Mouse (Mus musculus): Measurements from ENCODE around the gene Gm5152. TPM values are rescaled to one million over a fixed set of nuclear protein-coding genes. Genes with fewer than 3 reads are reported as not detected.
"Not testable (repeated sequence)": the region's sequence is repeated elsewhere in the genome, so short reads cannot be mapped to it uniquely, and the experiment has no call there.

The Gm5152 gene
- not detected in 2 replicates for polyA plus RNA-seq (2015; fragmentation: Nextera tagmentation; extraction: Ambion mirVana)

- not testable (repeated sequence) for H3K9ac ChIP-seq (ENCODE audit: low read length); ATAC-seq (ENCODE audit: low read depth); H3K27ac ChIP-seq (ENCODE audit: low read length); H3K27me3 ChIP-seq (ENCODE audit: control insufficient read depth, insufficient read depth, low read depth, low read length); H3K4me1 ChIP-seq (replicated peaks; ENCODE audit: control insufficient read depth, insufficient read depth, low read length); H3K9me3 ChIP-seq (ENCODE audit: control insufficient read depth, low read length); H3K4me3 ChIP-seq (ENCODE audit: low read length); H3K36me3 ChIP-seq (ENCODE audit: control insufficient read depth, insufficient read depth, low read length); H3K4me2 ChIP-seq (ENCODE audit: low read depth, low read length)
- WGBS, result no CpG with 5 or more reads among the region's 1 CpGs
Observed at GRCm38 (mm10) chr5:10246426-10246825, at the start of gene Gm5152. Gene Gm5152 (minus strand): TSS chr5:10246526.

GRCm38 (mm10) chr5:10254768-10255167 lies 8.4 kb upstream of the Gm5152 start:
- H3K4me3 ChIP-seq (ENCODE audit: low read length); H3K9me3 ChIP-seq (ENCODE audit: control insufficient read depth, low read length); H3K4me2 ChIP-seq (ENCODE audit: low read depth, low read length); H3K9ac ChIP-seq (ENCODE audit: low read length); H3K27me3 ChIP-seq (ENCODE audit: control insufficient read depth, insufficient read depth, low read depth, low read length); H3K27ac ChIP-seq (ENCODE audit: low read length); ATAC-seq (ENCODE audit: low read depth); H3K36me3 ChIP-seq (ENCODE audit: control insufficient read depth, insufficient read depth, low read length); H3K4me1 ChIP-seq (replicated peaks; ENCODE audit: control insufficient read depth, insufficient read depth, low read length): not testable (repeated sequence)
- 76% methylated on average over 1 of the region's 1 CpGs for WGBS

GRCm38 (mm10) chr5:10245770-10246169 lies 556 bp downstream of the Gm5152 start:
- not testable (repeated sequence) for ATAC-seq (ENCODE audit: low read depth); H3K4me1 ChIP-seq (replicated peaks; ENCODE audit: control insufficient read depth, insufficient read depth, low read length); H3K9me3 ChIP-seq (ENCODE audit: control insufficient read depth, low read length); H3K27ac ChIP-seq (ENCODE audit: low read length); H3K4me2 ChIP-seq (ENCODE audit: low read depth, low read length); H3K9ac ChIP-seq (ENCODE audit: low read length); H3K36me3 ChIP-seq (ENCODE audit: control insufficient read depth, insufficient read depth, low read length); H3K27me3 ChIP-seq (ENCODE audit: control insufficient read depth, insufficient read depth, low read depth, low read length); H3K4me3 ChIP-seq (ENCODE audit: low read length)

- ATAC-seq (ENCODE audit: low read depth); H3K4me1 ChIP-seq (replicated peaks; ENCODE audit: control insufficient read depth, insufficient read depth, low read length); H3K27ac ChIP-seq (ENCODE audit: low read length); H3K36me3 ChIP-seq (ENCODE audit: control insufficient read depth, insufficient read depth, low read length); H3K9me3 ChIP-seq (ENCODE audit: control insufficient read depth, low read length); H3K4me2 ChIP-seq (ENCODE audit: low read depth, low read length); H3K9ac ChIP-seq (ENCODE audit: low read length); H3K27me3 ChIP-seq (ENCODE audit: control insufficient read depth, insufficient read depth, low read depth, low read length); H3K4me3 ChIP-seq (ENCODE audit: low read length): not testable (repeated sequence)
- 75% methylated on average over 3 of the region's 3 CpGs for WGBS
Observed at GRCm38 (mm10) chr5:10240436-10240835, 5.9 kb downstream of the Gm5152 start.

GRCm38 (mm10) chr5:10220317-10220716 lies 26.0 kb downstream of the Gm5152 start:
- no peaks in the 10 kb centered on the region for H3K36me3 ChIP-seq (ENCODE audit: control insufficient read depth, insufficient read depth, low read length)
- H3K4me1 ChIP-seq (replicated peaks; ENCODE audit: control insufficient read depth, insufficient read depth, low read length), result no peaks in the 10 kb centered on the region
- H3K27me3 ChIP-seq (ENCODE audit: control insufficient read depth, insufficient read depth, low read depth, low read length), result no peaks in the 10 kb centered on the region

GRCm38 (mm10) chr5:10203067-10203466 lies 43.3 kb downstream of the Gm5152 start:
- H3K4me3 ChIP-seq (ENCODE audit: low read length), result no peak overlapping the region
- WGBS, result 87% methylated on average over 1 of the region's 1 CpGs

More at GRCm38 (mm10) chr5:10220317-10220716, 26.0 kb downstream of the Gm5152 start:
- Histone ChIP-seq H3K9ac (ENCODE audit: low read length) (no peak overlapping the region), H3K27ac (ENCODE audit: low read length) (no peak overlapping the region), H3K4me3 (ENCODE audit: low read length) (no peak overlapping the region), H3K9me3 (ENCODE audit: control insufficient read depth, low read length) (no peaks in the 10 kb centered on the region), H3K4me2 (ENCODE audit: low read depth, low read length) (no peak overlapping the region)
- ATAC-seq (ENCODE audit: low read depth), result no peak

GRCm38 (mm10) chr5:10196880-10197279 lies 49.4 kb downstream of the Gm5152 start:
- H3K9ac ChIP-seq (ENCODE audit: low read length), result no peak overlapping the region
- H3K4me1 ChIP-seq (replicated peaks; ENCODE audit: control insufficient read depth, insufficient read depth, low read length), result no peaks in the 10 kb centered on the region
- H3K27ac ChIP-seq (ENCODE audit: low read length), result no peak overlapping the region
- H3K4me2 ChIP-seq (ENCODE audit: low read depth, low read length), result no peak overlapping the region
- no peak for ATAC-seq (ENCODE audit: low read depth)
- 62% methylated on average over 1 of the region's 1 CpGs for WGBS
- no peaks in the 10 kb centered on the region for H3K9me3 ChIP-seq (ENCODE audit: control insufficient read depth, low read length)
- H3K4me3 ChIP-seq (ENCODE audit: low read length), result no peak overlapping the region
- no peaks in the 10 kb centered on the region for H3K36me3 ChIP-seq (ENCODE audit: control insufficient read depth, insufficient read depth, low read length)
- H3K27me3 ChIP-seq (ENCODE audit: control insufficient read depth, insufficient read depth, low read depth, low read length), result no peaks in the 10 kb centered on the region

More at GRCm38 (mm10) chr5:10203067-10203466, 43.3 kb downstream of the Gm5152 start:
- Histone ChIP-seq H3K36me3 (ENCODE audit: control insufficient read depth, insufficient read depth, low read length) (no peaks in the 10 kb centered on the region), H3K9me3 (ENCODE audit: control insufficient read depth, low read length) (no peaks in the 10 kb centered on the region), H3K9ac (ENCODE audit: low read length) (no peak overlapping the region), H3K27me3 (ENCODE audit: control insufficient read depth, insufficient read depth, low read depth, low read length) (no peaks in the 10 kb centered on the region), H3K4me1 (replicated peaks; ENCODE audit: control insufficient read depth, insufficient read depth, low read length) (no peaks in the 10 kb centered on the region), H3K27ac (ENCODE audit: low read length) (no peak overlapping the region), H3K4me2 (ENCODE audit: low read depth, low read length) (no peak overlapping the region)
- ATAC-seq (ENCODE audit: low read depth), result no peak
